Mouse (Mus musculus) stomach, embryonic 14.5 days (tissue): Measurements from ENCODE around the gene Grin1. TPM values are rescaled to one million over a fixed set of nuclear protein-coding genes. Genes with fewer than 3 reads are reported as not detected.

Experiments used
- ATAC-seq: fragments of 200-750 bp; cut with Nextera tagmentation; 2 replicates; pipeline ENCODE4 v1.8.0; 2017; ENCODE audit warnings: low read depth, moderate TSS enrichment; ENCODE audit not compliant: insufficient number of reproducible peaks, insufficient read depth, low FRiP score
- H3K27ac ChIP-seq: fragments of 300-500 bp; sonication (generic); 2 replicates; pipeline ENCODE4 v1.5.1; 2014; ENCODE audit warnings: mild to moderate bottlenecking, low read length, moderate library complexity, mixed read lengths
- H3K27me3 ChIP-seq: fragments of 300-500 bp; sonication (generic); 2 replicates; pipeline ENCODE4 v1.6.1; 2014; ENCODE audit warnings: low read length, control low read depth, mixed read lengths; ENCODE audit not compliant: control insufficient read depth, insufficient read depth
- H3K36me3 ChIP-seq: fragments of 300-500 bp; sonication (generic); 2 replicates; pipeline ENCODE4 v1.6.1; 2014; ENCODE audit warnings: mild to moderate bottlenecking, control low read depth, low read length, moderate library complexity, mixed read lengths; ENCODE audit not compliant: control insufficient read depth, insufficient read depth
- H3K4me1 ChIP-seq: fragments of 300-500 bp; sonication (generic); 2 replicates; pipeline ENCODE4 v1.6.1; 2014; ENCODE audit warnings: low read length, control low read depth, mixed read lengths; ENCODE audit not compliant: control insufficient read depth, insufficient read depth
- H3K4me2 ChIP-seq: fragments of 300-500 bp; sonication (generic); replicated peaks from 2 replicates; pipeline ENCODE4 v1.6.1; 2014; ENCODE audit warnings: low read depth, low read length, control low read depth
- H3K4me3 ChIP-seq: fragments of 300-500 bp; sonication (generic); 2 replicates; pipeline ENCODE4 v1.5.1; 2014; ENCODE audit warnings: low read depth, low read length, control low read depth
- H3K9ac ChIP-seq: fragments of 300-500 bp; sonication (generic); replicated peaks from 2 replicates; pipeline ENCODE4 v1.6.1; 2014; ENCODE audit warnings: low read depth, mild to moderate bottlenecking, control low read depth, low read length, moderate library complexity, mixed read lengths
- H3K9me3 ChIP-seq: fragments of 300-500 bp; sonication (generic); 2 replicates; pipeline ENCODE4 v1.6.1; 2016; ENCODE audit warnings: low read depth, low read length, control low read depth; ENCODE audit not compliant: control insufficient read depth
- WGBS: fragments of 180-500 bp; shearing (Covaris S2); extraction: QIAGEN DNeasy Blood & Tissue Kit; methylation state at CpG from one replicate; pipeline ENCODE4 v1.1.7; 2014; 5-methylcytosine and 5-hydroxymethylcytosine counted together
- polyA plus RNA-seq: library from polyadenylated mRNA; unstranded; fragments of >200 nt; fragmentation: Nextera tagmentation; extraction: Ambion mirVana; gene quantifications from 2 replicates; pipeline ENCODE4 v1.2.1, GENCODE M21; 2014

Gene Grin1
- polyA plus RNA-seq = 1.8 and 3.2 TPM in 2 replicates

DNA sequence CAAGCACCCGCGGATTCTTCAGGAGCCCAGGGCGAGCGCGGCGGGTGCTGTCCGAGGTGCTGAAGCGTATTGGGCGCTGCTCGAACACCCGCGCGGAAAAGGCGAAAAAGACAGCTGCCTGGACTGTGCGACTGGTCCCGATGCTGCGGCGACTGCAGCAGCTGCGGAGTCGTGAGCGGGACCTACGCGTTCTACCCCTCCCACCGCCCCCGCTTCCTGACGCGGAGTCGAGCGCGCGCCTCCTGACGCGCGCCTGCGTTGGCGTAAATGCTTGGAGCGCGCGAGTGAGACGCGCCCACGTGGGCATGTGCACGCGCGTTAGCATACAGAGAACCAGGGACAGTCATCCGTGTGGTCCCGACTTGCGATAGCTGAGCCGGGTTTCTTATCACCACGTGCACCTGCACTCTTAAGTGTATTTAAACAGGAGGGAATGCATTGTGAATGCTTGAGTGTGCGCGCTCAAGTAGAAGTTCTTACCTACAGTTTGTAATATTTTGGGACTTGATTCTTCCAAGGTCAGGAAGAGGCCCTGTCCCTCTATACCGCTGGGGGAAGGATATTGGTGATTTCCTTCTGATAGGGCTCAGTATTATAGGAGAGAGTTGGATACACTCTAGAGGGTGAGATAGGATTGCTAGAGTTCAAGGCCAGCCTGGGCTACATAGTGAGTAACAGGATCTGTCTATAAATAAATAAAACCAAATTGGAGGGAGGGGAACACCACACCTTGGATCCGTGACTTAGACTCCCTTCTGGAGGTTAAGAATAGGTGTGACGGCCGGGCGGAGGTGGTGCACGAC is at the start of gene Grin1:
TSS of gene Grin1 (minus strand) at position 217 of the 803 bp plus-strand sequence.
- Histone ChIP-seq H3K27ac (no peak within 1 kb of the TSS), H3K9me3 (no peaks in the 10 kb centered on the region), H3K9ac (no peak within 1 kb of the TSS), H3K4me1 (0 out of 2 replicates have a peak, but pooled peaks cover 4% of the 10 kb centered on the region), H3K4me3 (peak within 1 kb of the TSS; percentile 22), H3K36me3 (no peaks in the 10 kb centered on the region), H3K4me2 (peak within 1 kb of the TSS; percentile 44), H3K27me3 (peaks cover 32% of the 10 kb centered on the region)
- peak; percentile 63; the same call in 1 of the 2 replicates for ATAC-seq
- WGBS = 9% methylated on average over 58 of the region's 58 CpGs

DNA sequence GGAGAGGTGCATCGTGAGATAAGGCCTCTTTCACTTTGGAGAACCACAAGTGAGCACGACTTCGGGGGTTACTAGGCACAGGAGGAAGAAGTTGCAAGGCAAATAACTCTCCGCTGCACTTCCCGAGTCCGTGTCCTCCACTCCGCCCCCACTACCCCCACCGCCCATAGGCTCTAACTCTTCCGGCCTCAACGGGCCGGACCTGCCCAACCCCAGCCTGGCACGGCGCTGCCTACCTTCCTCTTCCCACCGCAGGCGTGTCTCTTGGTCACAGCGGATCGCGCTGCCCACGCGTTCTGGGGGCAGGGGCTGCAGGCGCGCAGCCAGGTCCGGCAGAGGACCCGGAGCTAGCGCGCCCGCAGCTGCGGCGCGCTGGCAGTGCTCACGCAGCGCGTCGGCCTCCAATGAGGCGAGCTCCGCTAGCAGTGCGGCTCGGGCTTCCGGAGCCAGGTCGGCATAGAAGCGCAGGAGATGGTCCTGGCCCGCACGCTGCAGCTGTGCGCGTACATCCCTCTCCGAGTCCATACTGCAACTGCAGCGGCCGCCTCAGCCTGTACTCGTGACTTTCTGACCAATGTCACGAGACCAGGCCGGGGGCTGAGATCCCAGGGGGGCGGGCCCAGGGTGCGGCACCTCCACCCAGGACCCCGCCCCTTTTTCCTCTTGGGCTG is 46.2 kb upstream of the Grin1 start, which contains the start of gene Uap1l1:
TSS of gene Uap1l1 (minus strand) at position 592 of the 671 bp plus-strand sequence.
- WGBS = under 1% methylated on average over 54 of the region's 54 CpGs
- no peaks in the 10 kb centered on the region for H3K36me3 ChIP-seq
- no peaks in the 10 kb centered on the region for H3K27me3 ChIP-seq
- no peaks in the 10 kb centered on the region for H3K9me3 ChIP-seq
- H3K4me1 ChIP-seq = peaks cover 7% of the 10 kb centered on the region; the same call in 1 of the 2 replicates
- peak within 1 kb of the TSS; percentile 67 for H3K9ac ChIP-seq
- H3K4me3 ChIP-seq = peak within 1 kb of the TSS; percentile 70
- peak within 1 kb of the TSS; percentile 55; the same call in 1 of the 2 replicates for H3K27ac ChIP-seq
- peak within 1 kb of the TSS; percentile 99 for H3K4me2 ChIP-seq
- ATAC-seq = peak; percentile 78

DNA sequence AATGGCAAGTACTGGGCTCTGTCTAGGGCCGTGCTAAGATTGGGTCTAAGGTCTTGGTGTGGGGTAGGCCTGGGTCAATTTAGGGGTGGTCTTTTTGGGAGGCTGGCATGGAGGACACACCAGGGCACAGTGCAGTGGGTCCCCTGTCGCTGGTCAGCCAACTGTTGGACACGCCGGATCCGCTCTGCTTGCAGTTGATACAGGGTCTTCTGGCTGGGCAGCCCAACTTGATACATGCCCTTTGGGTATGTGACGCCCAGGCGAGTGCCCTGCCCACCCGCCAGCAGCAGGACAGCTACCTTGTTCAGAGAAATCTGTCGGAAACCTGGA is 45.7 kb upstream of the Grin1 start:
- Histone ChIP-seq H3K4me2 (peak overlapping the region; percentile 99), H3K9ac (peak overlapping the region; percentile 67), H3K9me3 (no peaks in the 10 kb centered on the region), H3K36me3 (no peaks in the 10 kb centered on the region), H3K27me3 (no peaks in the 10 kb centered on the region), H3K4me3 (peak overlapping the region; percentile 70), H3K27ac (no peak overlapping the region), H3K4me1 (peaks cover 7% of the 10 kb centered on the region; the same call in 1 of the 2 replicates)
- WGBS = 27% methylated on average over 9 of the region's 9 CpGs
- no peak for ATAC-seq

DNA sequence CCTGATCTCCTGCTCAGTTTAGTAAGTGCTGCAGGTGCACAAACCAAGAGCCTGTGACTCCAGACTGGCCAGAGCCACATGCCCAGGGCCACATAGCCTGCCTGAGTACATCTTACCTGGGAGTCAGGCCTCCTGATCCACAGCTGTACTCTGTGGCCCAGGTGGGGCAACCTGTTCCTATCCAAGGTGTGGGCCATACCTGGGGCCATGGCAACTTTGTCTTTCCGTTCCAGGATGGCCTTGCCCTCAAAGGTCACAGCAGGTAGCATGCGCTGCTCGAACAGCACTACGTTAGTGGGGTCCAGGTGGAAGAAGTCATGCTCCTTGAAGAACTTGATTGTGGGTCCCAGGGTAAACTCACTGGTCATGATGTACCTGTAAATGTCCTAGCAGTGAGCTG is 45.3 kb upstream of the Grin1 start:
- no peaks in the 10 kb centered on the region for H3K27me3 ChIP-seq
- H3K9ac ChIP-seq = no peak overlapping the region
- no peaks in the 10 kb centered on the region for H3K9me3 ChIP-seq
- WGBS = 86% methylated on average over 4 of the region's 4 CpGs
- no peaks in the 10 kb centered on the region for H3K36me3 ChIP-seq
- no peak overlapping the region for H3K27ac ChIP-seq
- H3K4me2 ChIP-seq = peak overlapping the region; percentile 99
- H3K4me3 ChIP-seq = 0 out of 2 replicates have a peak overlapping the region, but pooled peaks have one; percentile 70
- peaks cover 7% of the 10 kb centered on the region; the same call in 1 of the 2 replicates for H3K4me1 ChIP-seq
- no peak for ATAC-seq

DNA sequence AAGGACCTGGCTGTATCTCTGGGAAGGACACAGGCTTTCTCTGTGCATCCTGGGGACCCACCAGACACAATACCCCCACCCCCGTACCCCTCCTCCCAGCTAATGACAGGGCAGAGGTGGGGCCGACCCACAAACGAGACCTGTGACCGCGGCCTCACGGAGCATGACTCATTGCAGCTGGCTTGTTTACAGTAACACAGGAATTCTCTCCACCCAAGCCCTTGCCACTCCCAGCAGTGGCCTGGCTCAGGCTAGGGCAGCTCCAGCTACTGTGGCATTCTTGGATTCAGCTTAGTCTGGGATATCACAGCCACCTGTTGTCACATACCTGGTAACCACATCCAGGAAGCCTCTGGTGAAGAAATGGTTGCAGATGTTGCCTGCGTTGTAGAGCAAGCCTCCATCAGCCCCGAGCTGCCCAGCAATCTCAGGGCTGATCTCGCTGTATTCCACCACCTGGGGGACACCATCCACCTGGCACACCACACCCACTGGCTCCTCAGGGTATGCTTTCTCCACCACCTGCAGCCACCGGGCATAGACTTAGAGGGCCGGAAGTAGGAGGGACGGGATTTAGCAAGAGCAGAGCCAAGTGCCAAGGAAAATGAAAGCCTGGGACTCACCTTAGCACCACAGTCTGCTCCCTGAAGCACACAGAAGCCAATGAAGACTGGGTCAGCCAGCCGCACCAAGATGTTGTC is 44.6 kb upstream of the Grin1 start:
- H3K36me3 ChIP-seq = no peaks in the 10 kb centered on the region
- ATAC-seq = peak; percentile 62; the same call in 1 of the 2 replicates
- 39% methylated on average over 13 of the region's 13 CpGs for WGBS
- H3K27me3 ChIP-seq = no peaks in the 10 kb centered on the region
- peak overlapping the region; percentile 99 for H3K4me2 ChIP-seq
- H3K4me3 ChIP-seq = no peak overlapping the region
- H3K9me3 ChIP-seq = no peaks in the 10 kb centered on the region
- H3K27ac ChIP-seq = peak overlapping the region; percentile 13; the same call in 1 of the 2 replicates
- H3K4me1 ChIP-seq = peaks cover 7% of the 10 kb centered on the region; the same call in 1 of the 2 replicates
- no peak overlapping the region for H3K9ac ChIP-seq

DNA sequence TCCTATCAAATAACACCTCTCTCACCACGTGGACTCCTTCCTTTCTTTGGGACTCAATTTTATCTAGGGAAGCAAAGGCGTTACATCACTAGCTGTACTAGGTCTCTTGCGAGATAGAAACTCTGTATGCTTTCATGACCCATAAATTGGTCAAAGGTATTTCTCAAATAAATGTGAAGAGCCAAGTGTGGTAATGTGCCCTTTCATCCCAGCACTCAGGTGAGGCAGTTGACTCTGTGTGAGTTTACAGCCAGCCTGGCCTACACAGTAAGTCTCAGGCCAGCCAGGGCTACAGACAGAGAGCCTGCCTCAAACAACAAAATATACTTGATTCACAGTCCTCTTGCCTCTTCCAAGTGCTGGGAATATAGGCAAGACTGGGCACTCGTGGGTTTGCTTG is 40.9 kb upstream of the Grin1 start:
- Histone ChIP-seq H3K9me3 (no peaks in the 10 kb centered on the region), H3K27ac (no peak overlapping the region), H3K4me3 (no peak overlapping the region), H3K9ac (no peak overlapping the region), H3K4me1 (peaks cover 18% of the 10 kb centered on the region), H3K27me3 (no peaks in the 10 kb centered on the region), H3K36me3 (no peaks in the 10 kb centered on the region), H3K4me2 (no peak overlapping the region)
- WGBS = 82% methylated on average over 4 of the region's 4 CpGs
- ATAC-seq = no peak

DNA sequence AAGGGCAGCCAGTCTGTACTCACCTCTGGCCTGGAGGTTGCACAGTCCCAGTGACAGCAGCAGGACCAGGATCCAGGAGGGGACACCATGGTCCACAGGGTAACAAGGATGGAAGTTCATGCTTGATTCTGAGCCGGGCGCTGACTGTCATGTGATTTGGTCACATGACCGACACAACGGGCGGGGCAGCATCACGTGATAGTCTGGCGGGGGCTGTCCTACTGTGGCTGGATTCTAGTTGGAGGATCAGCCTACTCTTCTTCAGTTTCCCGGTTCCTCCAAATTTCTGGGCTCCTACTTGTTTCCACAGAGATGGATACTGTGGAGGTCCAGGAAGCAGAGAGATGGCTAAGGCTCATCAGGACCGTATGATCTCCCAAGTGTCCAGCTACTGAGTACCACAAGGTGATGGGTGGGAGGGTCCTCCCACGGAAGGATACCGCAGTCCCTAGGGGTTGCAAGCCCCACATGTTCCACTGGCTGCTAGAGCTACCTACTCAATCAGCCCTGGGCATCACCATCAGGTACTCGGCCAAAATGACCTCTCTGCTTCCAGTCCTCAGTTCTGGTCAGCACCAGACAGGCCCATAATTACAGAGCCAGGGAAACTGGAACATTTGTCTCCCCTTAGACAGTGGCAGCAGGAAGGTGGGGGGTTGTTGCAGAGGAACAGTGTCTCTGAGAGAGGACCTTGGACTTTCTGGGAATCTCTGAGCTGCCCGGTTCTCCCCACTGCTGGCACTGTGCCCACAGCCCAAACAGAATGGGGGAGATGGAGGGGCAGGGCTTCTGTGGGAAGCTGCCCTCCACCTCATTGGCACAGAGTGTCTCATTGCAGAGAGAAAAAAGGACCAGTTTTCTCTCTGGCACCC is 37.5 kb upstream of the Grin1 start, which contains the start of gene Dpp7:
TSS of gene Dpp7 (minus strand) at position 152 of the 872 bp plus-strand sequence.
- Histone ChIP-seq H3K27ac (no peak within 1 kb of the TSS), H3K27me3 (no peaks in the 10 kb centered on the region), H3K36me3 (peaks cover 14% of the 10 kb centered on the region; the same call in 1 of the 2 replicates), H3K9ac (peak within 1 kb of the TSS; percentile 43; the same call in 1 of the 2 replicates), H3K9me3 (no peaks in the 10 kb centered on the region), H3K4me3 (peak within 1 kb of the TSS; percentile 51), H3K4me2 (peak within 1 kb of the TSS; percentile 87), H3K4me1 (peaks cover 11% of the 10 kb centered on the region)
- WGBS = 3% methylated on average over 13 of the region's 13 CpGs
- peak; percentile 61; the same call in 1 of the 2 replicates for ATAC-seq
